Mouse (Mus musculus): Measurements from ENCODE around the gene Myo18a.

Gene Myo18a

DNA sequence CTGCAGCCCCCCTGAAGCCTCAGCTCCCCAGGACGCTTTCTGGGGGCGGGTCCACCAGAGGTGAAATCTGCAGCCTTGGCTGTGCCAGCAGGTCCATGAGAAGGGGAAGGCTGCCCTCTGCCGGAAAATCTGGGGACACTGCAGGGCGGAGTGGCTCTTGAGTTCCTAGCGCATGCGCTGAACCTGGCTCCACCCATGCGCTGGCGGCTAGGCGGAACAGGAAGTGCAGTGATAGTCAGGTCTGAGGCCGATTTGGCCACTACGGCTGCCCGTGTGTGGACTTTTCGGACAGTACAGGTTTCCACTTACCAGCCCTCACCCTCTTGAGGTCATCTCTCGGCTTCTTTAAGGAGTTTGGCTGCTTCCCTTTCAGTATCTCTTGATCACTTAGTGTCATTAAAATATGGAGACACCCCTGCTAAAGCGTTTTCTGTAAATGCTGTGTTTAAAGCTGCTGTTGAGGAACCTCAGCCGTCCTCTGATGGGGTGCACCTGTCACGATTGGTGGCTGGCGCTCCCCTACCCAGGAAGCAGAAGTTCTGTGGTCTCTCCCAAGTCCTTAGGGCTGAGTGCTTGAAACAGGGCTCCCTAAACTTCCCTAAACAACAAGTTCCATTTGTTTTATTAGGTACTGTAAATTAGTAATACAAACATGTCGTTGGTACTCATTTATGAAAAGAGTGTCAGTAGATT is 30.3 kb downstream of the Myo18a start:
- in situ Hi-C loops (cut with MboI, MseI): no loop called here

GRCm38 (mm10) chr11:77795216-77795615 is 32.2 kb downstream of the Myo18a start:
- in situ Hi-C loops (cut with MboI, MseI): no loop called here

- in situ Hi-C loops (cut with MboI, MseI): no loop called here
Observed at GRCm38 (mm10) chr11:77800491-77800868, 37.4 kb downstream of the Myo18a start.

DNA sequence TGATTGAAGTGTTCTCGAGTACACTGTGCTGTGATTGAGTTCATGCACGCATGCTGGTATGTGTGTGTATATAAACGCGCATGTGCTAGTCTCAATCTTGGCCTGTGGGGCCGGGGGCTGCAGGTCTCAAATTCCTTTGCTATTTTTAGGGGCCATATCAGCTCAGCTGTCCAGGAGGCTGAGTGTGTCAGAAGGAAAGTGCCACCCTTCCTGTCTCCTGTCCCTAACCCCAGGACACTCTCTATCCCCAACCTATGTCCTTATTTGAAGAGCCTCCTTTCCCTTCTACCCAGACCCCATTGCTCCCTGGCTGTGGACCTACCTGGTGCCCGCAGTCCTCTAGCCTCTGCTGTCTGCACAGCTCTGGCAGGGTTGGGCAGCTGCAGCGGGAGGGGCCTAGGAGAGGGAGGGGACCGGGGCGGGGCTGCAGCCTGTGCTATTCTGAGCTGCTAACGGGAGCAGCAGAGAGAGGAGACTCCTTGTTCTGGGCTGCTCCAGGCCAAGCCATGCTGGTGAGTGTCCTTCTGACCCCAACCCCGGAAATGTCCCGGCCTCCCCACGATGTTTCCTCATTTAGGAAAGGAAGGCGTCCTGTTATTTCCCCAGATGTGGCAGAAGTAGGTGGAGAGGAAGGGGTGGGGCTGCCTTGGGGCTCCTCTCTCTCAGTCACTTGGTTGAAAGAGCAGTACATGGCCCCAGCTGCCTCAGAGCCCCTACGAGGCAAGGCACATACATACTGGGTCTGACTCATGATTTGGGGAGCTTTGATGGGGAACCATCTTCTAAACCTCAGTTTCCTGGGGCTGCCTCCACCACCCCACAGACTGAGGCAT is 38.0 kb downstream of the Myo18a start:
- in situ Hi-C loops (cut with MboI, MseI): no loop called here

DNA sequence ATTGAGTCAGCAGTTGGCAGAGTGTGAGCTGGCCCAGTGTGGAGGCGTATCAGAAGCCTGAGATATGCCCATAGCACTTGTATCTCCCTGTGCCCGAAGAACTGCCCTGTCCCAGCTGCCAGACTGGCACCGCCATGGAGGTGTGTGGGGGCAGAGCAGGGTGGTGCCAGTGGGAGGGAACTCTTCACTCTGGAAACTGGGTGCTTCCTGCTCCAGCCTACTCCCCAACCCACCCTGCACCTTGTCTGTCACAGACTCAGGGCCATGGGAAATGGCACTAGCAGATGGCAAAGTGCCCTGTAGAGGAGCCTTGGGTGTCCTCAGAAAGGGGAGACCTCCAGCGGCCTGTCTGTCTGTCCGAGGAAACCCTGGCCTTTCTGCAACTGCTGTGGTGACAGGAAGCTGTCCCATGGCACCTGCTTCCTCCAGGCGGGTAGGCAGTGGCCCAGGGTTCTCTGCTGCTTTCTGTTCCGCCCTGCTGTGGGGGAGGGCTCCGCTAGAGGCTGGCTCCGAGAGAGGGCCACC is 39.4 kb downstream of the Myo18a start:
- in situ Hi-C loops (cut with MboI, MseI): no loop called here

DNA sequence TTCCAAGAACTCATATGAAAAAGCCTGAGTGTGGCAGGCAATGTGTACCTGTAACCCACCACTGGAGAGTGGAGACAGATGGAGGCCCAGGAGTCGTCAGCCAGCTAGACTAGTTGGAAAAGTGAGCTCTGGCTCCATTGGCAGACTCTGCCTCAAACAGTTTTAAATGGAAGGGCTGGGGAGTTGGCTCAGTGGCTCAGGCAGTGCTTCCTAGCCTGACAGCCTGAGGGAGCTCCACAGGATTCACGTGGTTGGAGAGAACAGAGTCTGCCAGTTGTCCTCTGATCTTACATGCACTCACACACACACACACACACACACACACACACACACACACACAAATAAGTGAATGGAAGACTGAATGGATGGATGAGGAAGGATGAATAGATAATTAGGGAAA is 43.2 kb downstream of the Myo18a start:
- in situ Hi-C loops (cut with MboI, MseI): no loop called here

DNA sequence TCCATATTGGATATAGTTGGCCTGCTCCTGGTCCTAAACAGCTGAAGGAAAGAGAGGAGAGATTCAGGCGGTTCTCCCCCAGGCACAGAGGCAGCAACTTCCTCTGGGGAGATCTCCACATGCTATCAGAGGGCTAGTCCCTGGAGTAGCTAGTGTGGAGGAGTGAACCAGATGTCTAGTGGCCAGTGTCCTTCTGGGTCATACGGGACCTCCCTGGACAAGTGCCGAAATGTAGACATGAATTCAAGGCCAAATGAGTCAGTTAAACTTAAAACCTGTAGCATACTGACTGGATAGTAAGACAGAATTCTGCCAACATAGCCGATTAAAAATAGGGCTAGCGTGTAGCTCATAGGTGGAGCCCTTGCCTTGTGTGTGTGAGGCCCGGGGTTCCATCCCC is 43.8 kb downstream of the Myo18a start:
- in situ Hi-C loops (cut with MboI, MseI): no loop called here

DNA sequence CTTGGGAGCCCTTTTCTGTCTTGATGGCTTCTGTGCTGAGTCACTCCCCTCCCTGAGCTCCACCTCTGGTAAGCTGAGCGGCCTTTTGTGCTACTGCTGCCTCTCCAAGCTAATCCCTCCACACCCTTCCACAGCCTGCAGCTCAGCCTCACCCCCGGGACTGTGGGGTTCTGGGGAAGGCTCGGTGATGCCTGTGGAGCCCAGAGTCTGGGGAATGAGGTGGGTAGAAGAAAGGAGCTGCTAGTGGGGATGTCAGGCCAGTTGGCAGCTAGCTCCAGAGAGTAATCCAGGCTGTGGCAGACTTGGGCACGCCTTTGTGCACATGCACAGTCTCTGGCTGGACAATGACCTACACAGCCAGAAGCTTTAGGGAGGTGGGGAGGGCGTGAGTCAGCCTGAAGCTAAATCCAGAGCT is 45.0 kb downstream of the Myo18a start:
- in situ Hi-C loops (cut with MboI, MseI): no loop called here

DNA sequence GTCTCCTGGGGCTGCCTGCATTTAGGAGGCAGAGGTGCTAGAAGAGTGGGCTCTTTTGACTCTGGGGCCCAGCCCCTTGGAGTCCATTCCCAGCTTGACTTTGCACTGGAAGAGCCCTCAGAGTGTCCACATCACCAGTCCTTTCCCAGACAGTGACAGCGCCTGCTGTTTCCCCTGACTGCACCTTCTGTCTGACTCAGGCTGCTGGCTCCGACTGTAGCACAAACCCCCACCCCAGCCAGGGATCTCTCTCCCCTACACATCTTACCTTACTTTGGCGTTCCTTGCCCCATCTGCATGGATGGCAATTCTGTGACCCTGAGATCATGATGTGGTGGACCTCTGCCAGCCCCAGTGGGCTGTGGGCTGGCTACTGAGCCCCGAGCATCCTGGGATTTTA is 46.2 kb downstream of the Myo18a start:
- in situ Hi-C loops (cut with MboI, MseI): no loop called here

DNA sequence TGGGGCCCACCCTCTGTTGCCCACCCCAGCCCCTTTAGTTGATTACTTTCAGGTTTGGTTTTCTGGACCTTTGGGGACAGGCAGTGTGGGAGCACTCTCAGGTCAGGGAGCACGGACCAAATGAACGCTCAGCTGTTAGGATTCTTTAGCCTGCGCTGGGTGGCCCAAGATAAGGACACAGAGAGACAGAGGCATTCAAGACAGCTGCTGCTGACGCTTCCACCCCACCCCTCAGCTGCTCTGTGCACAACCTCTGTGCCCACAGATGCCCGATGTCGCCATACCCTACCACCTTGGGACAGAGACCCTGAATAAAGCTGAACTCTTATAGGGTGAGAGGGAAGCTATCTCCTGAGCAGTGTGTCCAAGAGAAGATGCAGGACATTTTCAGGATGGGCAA is 47.0 kb downstream of the Myo18a start:
- in situ Hi-C loops (cut with MboI, MseI): no loop called here

DNA sequence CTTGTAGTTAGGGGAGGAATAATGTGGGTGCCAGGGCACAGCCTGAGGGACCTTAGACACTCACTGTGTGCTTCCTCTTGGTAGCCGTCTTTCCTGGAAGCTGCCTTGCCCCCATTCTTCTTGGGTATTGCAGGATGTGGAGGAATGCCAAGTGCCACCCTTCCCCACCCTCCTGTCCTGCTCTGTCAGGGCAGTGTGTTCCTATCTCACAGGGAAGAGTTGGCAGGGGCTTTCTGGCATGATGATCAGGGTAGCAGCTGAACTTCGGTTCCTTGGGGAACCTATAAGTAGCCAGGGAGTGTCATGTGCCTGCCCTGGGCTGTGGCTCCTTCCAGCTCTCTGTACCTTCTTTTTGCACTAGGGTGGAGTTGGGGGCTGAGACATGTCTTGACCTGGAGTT is 50.9 kb downstream of the Myo18a start:
- in situ Hi-C loops (cut with MboI, MseI): no loop called here

GRCm38 (mm10) chr11:77816003-77816402 is 53.0 kb downstream of the Myo18a start:
- in situ Hi-C loops (cut with MboI, MseI): loop anchor here (5.0 kb wide), 1 partner anchor 74 kb away; no protein-coding TSS in a partner anchor

- in situ Hi-C loops (cut with MboI, MseI): no loop called here
Observed at GRCm38 (mm10) chr11:77821648-77822047, 58.6 kb downstream of the Myo18a start.

GRCm38 (mm10) chr11:77822781-77823180 is 59.7 kb downstream of the Myo18a start:
- in situ Hi-C loops (cut with MboI, MseI): no loop called here

GRCm38 (mm10) chr11:77825853-77826252 is 62.8 kb downstream of the Myo18a start:
- in situ Hi-C loops (cut with MboI, MseI): loop anchor here (5.0 kb wide), 1 partner anchor 126 kb away; no protein-coding TSS in a partner anchor

- in situ Hi-C loops (cut with MboI, MseI): loop anchor here (5.0 kb wide), 1 partner anchor 126 kb away; no protein-coding TSS in a partner anchor
Observed at GRCm38 (mm10) chr11:77826311-77826710, 63.3 kb downstream of the Myo18a start.

- in situ Hi-C loops (cut with MboI, MseI): loop anchor here (5.0 kb wide), 1 partner anchor 125 kb away; no protein-coding TSS in a partner anchor
Observed at GRCm38 (mm10) chr11:77827241-77827995, 64.4 kb downstream of the Myo18a start.

DNA sequence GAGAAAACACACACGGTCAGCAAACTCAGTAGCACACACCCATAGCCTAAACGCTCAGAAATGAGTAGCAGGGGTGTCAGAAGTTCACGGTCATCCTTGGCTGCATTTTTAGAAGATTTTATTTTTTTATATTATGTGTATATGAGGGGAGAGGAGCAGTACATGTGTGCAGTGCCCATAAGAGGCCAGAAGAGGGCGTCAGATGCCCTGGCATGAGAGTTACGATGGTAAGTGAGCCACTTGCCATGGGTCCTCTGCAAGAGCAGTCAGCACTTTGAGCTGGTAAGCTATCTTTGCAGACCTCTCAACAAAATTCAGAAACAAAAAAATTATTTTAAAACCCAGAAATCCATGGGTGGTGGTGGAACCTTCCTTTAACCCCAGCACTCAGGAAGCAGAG is 65.1 kb downstream of the Myo18a start:
- in situ Hi-C loops (cut with MboI, MseI): loop anchor here (5.0 kb wide), 1 partner anchor 124 kb away; no protein-coding TSS in a partner anchor

DNA sequence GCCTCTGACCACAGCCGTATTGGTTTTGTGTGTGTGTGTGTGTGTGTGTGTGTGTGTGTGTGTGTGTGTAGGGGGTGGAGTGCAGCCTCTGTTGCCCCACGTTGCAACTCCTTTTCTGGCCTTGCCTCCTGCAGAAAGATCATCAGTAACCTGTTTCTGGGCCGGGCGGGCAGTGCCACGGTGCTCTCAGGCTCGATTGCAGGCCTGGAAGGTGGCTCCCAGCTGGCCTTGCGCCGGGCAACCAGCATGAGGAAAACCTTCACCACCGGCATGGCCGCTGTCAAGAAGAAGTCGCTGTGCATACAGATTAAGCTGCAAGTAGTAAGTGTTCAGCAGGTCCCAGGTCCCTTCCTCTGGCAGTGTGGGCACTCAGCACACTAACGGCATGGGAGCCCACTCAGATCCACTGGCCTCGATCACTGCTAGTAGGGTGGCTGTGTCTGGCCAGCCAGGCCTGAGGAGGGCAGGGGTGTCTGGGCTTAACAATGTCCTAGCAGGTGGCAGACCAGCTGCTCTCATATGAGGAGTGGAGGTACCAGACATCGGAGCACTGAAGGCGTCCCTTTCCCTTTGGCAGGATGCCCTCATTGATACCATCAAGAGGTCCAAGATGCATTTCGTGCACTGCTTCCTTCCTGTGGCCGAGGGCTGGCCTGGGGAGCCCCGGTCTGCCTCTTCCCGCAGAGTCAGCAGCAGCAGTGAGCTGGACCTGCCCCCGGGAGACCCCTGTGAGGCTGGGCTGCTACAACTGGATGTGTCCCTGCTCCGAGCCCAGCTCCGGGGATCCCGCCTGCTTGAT is 66.2 kb downstream of the Myo18a start:
- in situ Hi-C loops (cut with MboI, MseI): loop anchor here (5.0 kb wide), 1 partner anchor 123 kb away; no protein-coding TSS in a partner anchor

DNA sequence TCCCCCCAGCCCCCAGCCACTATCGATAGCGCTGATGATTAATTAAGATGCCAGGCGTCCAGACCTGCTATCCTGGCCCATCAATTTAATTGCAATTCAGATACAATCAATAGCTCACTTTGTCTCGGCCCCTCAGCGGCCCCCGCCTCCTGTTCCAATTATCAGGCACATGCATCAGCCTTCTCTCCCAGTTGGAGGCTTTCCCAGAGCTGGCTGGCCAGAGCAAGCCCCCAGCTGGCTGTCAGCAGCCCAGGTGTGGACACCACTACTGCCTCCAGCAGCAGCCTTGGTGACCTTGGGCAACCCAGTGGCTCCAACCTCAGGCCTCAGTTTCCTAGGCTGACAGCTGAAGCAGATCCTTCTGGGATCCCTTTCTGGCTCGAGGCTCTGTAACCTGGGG is 67.8 kb downstream of the Myo18a start:
- in situ Hi-C loops (cut with MboI, MseI): no loop called here

- in situ Hi-C loops (cut with MboI, MseI): no loop called here
Observed at GRCm38 (mm10) chr11:77832541-77832940, 69.5 kb downstream of the Myo18a start.
